Mouse (Mus musculus): ENCODE data around the gene Arih2.

GRCm38 (mm10) chr9:108570207-108570896 lies 78.8 kb downstream of the Arih2 start:
- peak; percentile 83 for TF ChIP-seq CTCF (IDR thresholded peaks at IDR 0.05; ENCODE audit: low read depth, low read length)
- no peak for TF ChIP-seq POLR2A (IDR thresholded peaks at IDR 0.05; ENCODE audit: extremely low read depth, insufficient read depth, low read length)
